Mouse (Mus musculus) embryo, embryonic 11.5 days (tissue): ENCODE results near the gene Slc3a1.

Experiments used
- DNase-seq: peaks from one replicate; pipeline ENCODE4 v3.0.0-alpha.2; 2012; ENCODE audit warnings: low read depth, low spot score

The Slc3a1 gene

GRCm38 (mm10) chr17:85028093-85028739, at the start of gene Slc3a1:
Gene Slc3a1 (plus strand): TSS chr17:85028376.
- DNase-seq = no peak

DNA sequence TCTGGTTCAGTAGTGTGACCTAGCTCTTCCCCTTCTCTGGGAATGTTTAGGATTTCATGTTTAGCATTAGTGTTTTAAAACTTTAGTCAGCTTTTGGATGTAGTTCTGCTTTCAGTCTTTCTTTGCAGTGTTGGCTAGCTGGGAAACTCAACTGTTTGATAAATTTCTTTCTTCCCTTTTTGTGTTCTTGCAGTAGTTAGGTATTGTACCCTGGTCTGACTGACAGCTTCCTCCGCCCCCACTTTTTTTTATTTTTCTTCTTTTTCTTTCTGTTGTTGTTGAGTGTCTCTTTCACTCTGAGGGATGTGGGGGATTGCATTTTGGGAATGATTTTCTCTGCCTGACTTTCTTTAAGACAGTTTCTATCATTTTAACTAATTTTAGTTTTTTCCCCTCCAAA, 46.5 kb upstream of the Slc3a1 start:
- DNase-seq = no peak

- DNase-seq = no peak
These were observed 45.4 kb upstream of the Slc3a1 start for GRCm38 (mm10) chr17:84982735-84983134.

DNA sequence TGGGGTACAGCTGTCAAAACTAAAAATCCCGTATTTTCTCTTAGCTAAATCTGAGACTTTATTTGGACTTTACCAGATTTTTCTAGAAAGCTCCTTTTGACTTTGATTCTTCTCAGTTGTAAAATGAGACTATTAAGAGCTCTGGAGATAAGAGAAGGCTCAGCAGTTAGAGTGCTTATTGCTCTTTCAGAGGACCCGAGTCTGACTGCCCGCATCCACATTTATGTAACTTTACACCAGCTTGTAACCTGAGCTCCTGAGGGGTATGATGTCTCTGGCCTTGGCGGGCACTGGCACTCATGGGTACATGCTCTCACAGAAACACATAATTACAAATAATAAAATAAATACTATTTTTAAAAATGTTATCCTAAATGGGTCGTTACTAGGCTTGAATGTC, 41.8 kb upstream of the Slc3a1 start:
- no peak for DNase-seq

GRCm38 (mm10) chr17:84987834-84988410, 40.3 kb upstream of the Slc3a1 start:
- DNase-seq = no peak

DNA sequence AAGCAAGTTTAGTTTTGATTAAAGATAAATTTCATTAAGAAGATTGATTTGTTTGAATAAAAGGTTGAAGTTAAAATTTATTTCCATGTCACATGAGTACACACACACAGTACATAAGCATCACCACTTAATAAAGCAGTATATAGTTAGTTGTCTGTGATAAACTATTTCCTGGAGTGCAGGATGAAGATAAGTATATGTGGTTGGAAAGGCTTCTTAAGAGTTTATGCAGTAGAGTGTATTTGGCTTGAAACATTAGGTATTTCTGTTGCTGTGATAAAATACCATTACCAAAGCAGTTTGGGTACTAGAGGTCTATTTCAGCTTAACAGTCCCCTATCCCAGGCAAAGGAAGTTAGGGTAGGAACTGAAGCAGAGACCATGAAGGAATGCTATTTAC, 39.7 kb upstream of the Slc3a1 start:
- no peak for DNase-seq

- DNase-seq = no peak
These were observed 32.3 kb upstream of the Slc3a1 start for GRCm38 (mm10) chr17:84995844-84996243.

DNA sequence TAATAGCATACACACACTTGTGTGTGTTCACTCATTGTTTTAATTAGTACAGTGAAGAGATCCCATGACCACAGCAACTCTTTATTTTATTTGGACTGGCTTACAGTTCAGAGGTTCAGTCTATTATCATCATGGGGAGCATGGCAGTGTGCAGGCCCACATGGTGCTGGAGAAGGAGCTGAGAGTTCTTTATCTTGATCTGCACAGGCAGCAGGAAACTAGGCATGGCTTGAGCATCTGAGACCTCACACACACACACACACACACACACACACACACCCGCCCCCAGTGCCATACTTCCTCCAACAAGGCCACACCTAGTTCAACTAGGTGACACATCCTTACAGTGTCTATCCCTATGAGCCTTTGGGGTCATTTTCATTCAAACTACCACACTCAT, 30.5 kb upstream of the Slc3a1 start:
- no peak for DNase-seq

GRCm38 (mm10) chr17:84999636-85000035, 28.5 kb upstream of the Slc3a1 start:
- DNase-seq = no peak

DNA sequence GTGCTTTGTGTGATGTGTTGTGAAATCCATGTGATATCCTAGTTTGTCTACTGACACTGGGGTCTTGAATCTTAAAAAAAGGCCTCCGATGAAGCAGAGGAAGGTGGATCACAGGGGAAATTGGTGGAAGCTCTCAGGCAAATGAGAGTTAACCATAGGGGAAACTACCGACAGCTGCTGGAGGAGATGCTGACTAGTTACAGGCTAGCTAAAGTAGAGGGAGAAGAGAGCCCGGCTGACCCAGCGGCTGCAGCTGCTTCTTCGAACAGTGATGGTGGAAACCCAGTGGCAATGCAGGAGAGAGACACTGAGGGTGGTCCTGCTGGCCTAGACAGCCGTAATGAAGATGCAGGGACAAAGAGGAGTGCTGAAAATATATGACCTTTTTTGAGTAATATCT, 14.7 kb upstream of the Slc3a1 start:
- DNase-seq = no peak

- DNase-seq = no peak
These were observed 13.5 kb upstream of the Slc3a1 start for GRCm38 (mm10) chr17:85014632-85015031.

DNA sequence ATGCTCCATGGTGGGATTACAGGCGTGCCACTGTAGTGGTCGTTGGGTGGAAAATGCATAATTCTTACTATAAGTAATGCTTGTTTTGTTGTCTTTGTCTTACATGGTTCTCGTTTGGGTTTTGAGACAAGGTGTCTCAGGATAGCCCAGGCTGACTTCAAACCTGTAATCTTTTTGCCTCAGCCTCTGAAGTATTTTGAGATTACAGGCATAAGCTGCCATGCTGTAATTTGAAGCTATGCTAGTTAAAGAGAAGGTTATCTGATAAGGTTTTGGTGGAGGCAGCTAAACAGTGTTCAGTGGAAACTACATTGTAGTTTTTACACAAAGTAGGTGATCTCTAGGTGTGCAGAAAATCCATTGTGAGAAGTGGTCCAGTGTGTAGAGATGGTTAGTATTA, 9.8 kb upstream of the Slc3a1 start:
- no peak for DNase-seq

- no peak for DNase-seq
These were observed 9.4 kb upstream of the Slc3a1 start for GRCm38 (mm10) chr17:85018794-85019193.

DNA sequence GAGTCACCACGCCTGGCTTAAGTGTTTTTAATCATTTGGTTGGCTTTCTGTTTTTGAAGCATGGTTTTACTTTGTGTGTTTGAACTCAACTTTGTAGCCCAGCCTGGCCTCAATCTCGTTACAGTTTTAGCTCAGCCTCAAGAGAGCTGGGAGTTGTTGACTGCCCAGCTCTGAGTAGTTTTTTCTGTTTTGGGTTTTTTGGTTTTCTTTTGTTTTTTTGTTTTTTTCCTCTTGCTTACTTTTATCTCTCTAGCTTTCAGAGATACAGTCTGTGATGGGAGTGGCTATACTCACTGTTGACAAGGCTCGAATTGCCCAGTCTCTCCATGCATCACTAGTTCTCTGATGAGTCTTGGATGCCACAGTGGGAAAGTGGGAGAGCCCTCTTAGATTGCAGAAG, 7.8 kb upstream of the Slc3a1 start:
- DNase-seq = no peak

GRCm38 (mm10) chr17:85023247-85024167, 4.7 kb upstream of the Slc3a1 start:
- peak; percentile 65 for DNase-seq

DNA sequence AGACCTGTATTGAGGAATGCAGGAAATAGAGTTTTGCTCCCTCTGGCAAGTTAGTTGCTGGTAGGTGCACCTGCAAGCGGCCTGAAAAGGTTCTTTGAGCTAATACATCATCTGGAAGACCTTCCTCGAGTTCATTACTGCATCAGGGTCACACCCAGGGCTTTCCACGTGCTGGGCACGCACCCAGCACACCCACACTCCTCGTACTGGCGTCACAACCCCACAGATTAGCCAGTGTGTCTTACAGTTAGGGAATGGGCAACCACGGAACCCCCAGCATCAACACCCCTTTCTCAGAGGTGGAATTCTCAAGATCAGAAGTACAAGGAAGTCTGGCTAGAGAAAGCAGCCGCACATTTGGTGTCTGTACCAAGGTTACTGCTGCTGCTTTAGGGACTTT, 3.9 kb upstream of the Slc3a1 start:
- no peak for DNase-seq

- no peak for DNase-seq
These were observed 3.0 kb upstream of the Slc3a1 start for GRCm38 (mm10) chr17:85025151-85025550.

- no peak for DNase-seq
These were observed 1.7 kb upstream of the Slc3a1 start for GRCm38 (mm10) chr17:85026436-85026835.

DNA sequence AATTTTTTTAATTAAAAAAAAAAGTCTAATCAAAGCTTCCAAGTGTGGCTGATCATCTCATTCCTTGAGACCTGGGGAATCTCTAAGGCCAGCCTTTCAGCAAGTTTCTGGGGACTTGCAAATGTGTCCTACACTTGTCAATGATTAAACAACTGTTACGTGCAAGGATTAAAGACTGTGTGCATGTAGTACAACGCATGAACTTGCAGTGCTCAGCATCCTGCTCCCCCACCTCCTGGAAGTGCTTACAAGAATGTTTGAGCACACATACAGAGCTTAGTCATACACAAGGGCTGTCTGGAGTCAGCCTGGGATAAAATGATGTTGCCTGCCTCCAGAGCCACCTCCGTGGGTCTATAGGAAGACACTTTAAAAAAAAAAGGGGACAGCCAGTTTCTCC, 929 bp upstream of the Slc3a1 start:
- no peak for DNase-seq

DNA sequence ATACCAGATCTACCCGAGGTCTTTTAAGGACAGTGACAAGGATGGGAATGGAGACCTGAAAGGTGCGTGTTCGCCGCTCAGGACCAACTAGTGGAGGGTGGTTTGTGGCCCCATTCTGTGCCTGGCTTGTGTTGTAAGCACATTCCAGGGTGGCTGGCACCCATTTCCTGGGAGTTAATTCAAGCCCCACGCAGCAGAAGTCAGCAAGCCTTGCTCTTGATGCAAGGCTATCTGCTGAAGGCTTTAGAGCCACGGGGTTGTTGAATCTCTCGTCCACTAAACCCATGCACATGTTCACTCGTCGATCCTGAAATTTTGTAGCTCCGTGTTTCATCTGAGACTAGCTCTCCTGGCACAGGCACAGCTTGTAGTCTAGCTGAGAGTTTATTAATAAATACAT, 621 bp downstream of the Slc3a1 start:
- DNase-seq = no peak

DNA sequence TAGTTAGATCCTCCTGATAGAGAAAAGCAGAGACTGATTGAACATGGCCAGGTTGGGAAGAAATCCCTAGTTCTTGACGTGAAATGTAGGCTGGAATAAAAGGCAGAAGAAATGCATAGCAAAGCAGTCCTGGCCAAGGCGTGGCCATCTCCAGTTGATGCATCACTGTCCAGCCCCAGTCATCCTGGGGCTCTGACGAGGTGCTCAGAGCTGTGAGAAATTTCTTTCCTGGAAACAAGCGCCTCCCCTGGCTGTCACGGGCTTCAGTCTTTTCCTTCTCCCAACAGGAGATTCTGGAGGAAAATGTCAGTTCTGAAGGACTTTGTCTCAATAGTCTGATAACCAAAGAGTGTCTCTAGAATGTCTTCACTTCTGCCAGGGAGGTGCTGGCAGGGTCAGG, 2.5 kb downstream of the Slc3a1 start:
- DNase-seq = no peak

- DNase-seq = no peak
These were observed 4.9 kb downstream of the Slc3a1 start for GRCm38 (mm10) chr17:85033087-85033486.

- no peak for DNase-seq
These were observed 5.9 kb downstream of the Slc3a1 start for GRCm38 (mm10) chr17:85034068-85034467.
